Mouse (Mus musculus): Measurements from ENCODE around the gene Tpd52l1. TPM values are rescaled to one million over a fixed set of nuclear protein-coding genes. Genes with fewer than 3 reads are reported as not detected.

The Tpd52l1 gene
- 36.9 and 47.6 TPM in 2 replicates for polyA plus RNA-seq (2014; fragmentation: Nextera tagmentation; extraction: Ambion mirVana)

GRCm38 (mm10) chr10:31445291-31446124 is at the start of gene Tpd52l1:
TSS of gene Tpd52l1 (minus strand) at chr10:31445958.
- WGBS, result under 1% methylated on average over 59 of the region's 59 CpGs
- Histone ChIP-seq H3K27me3 (ENCODE audit: control insufficient read depth, insufficient read depth, low read length) (no peaks in the 10 kb centered on the region), H3K4me2 (ENCODE audit: low read depth, low read length) (peak within 1 kb of the TSS; percentile 70), H3K4me3 (ENCODE audit: low read depth, low read length) (peak within 1 kb of the TSS; percentile 48), H3K9me3 (ENCODE audit: control insufficient read depth, low read length) (no peaks in the 10 kb centered on the region), H3K9ac (replicated peaks; ENCODE audit: low read depth, low read length) (peak within 1 kb of the TSS; percentile 57), H3K36me3 (ENCODE audit: control insufficient read depth, insufficient read depth, low read length) (no peaks in the 10 kb centered on the region), H3K27ac (ENCODE audit: low read depth, low read length) (no peak within 1 kb of the TSS), H3K4me1 (ENCODE audit: control insufficient read depth, insufficient read depth, low read length) (no peaks in the 10 kb centered on the region)
- peak; percentile 100 for ATAC-seq (ENCODE audit: low read depth)

- Histone ChIP-seq H3K4me3 (ENCODE audit: low read depth, low read length) (no peak overlapping the region), H3K4me2 (ENCODE audit: low read depth, low read length) (no peak overlapping the region), H3K36me3 (ENCODE audit: control insufficient read depth, insufficient read depth, low read length) (no peaks in the 10 kb centered on the region), H3K27ac (ENCODE audit: low read depth, low read length) (no peak overlapping the region), H3K9me3 (ENCODE audit: control insufficient read depth, low read length) (0 out of 2 replicates have a peak, but pooled peaks cover 2% of the 10 kb centered on the region), H3K9ac (replicated peaks; ENCODE audit: low read depth, low read length) (no peak overlapping the region), H3K4me1 (ENCODE audit: control insufficient read depth, insufficient read depth, low read length) (no peaks in the 10 kb centered on the region), H3K27me3 (ENCODE audit: control insufficient read depth, insufficient read depth, low read length) (no peaks in the 10 kb centered on the region)
- no peak for ATAC-seq (ENCODE audit: low read depth)
- WGBS, result 76% methylated on average over 1 of the region's 1 CpGs
Observed at GRCm38 (mm10) chr10:31494296-31494695, 48.5 kb upstream of the Tpd52l1 start.

- H3K4me1 ChIP-seq (ENCODE audit: control insufficient read depth, insufficient read depth, low read length), result no peaks in the 10 kb centered on the region
- 80% methylated on average over 10 of the region's 10 CpGs for WGBS
- no peak overlapping the region for H3K27ac ChIP-seq (ENCODE audit: low read depth, low read length)
- no peak for ATAC-seq (ENCODE audit: low read depth)
- no peak overlapping the region for H3K4me3 ChIP-seq (ENCODE audit: low read depth, low read length)
- no peak overlapping the region for H3K9ac ChIP-seq (replicated peaks; ENCODE audit: low read depth, low read length)
- no peaks in the 10 kb centered on the region for H3K27me3 ChIP-seq (ENCODE audit: control insufficient read depth, insufficient read depth, low read length)
- no peak overlapping the region for H3K4me2 ChIP-seq (ENCODE audit: low read depth, low read length)
- H3K9me3 ChIP-seq (ENCODE audit: control insufficient read depth, low read length), result no peaks in the 10 kb centered on the region
- H3K36me3 ChIP-seq (ENCODE audit: control insufficient read depth, insufficient read depth, low read length), result no peaks in the 10 kb centered on the region
Observed at GRCm38 (mm10) chr10:31467043-31467898, 21.5 kb upstream of the Tpd52l1 start.

- Histone ChIP-seq H3K36me3 (ENCODE audit: control insufficient read depth, insufficient read depth, low read length) (no peaks in the 10 kb centered on the region), H3K9ac (replicated peaks; ENCODE audit: low read depth, low read length) (no peak overlapping the region), H3K4me1 (ENCODE audit: control insufficient read depth, insufficient read depth, low read length) (no peaks in the 10 kb centered on the region), H3K9me3 (ENCODE audit: control insufficient read depth, low read length) (no peaks in the 10 kb centered on the region), H3K4me3 (ENCODE audit: low read depth, low read length) (no peak overlapping the region), H3K27me3 (ENCODE audit: control insufficient read depth, insufficient read depth, low read length) (no peaks in the 10 kb centered on the region), H3K27ac (ENCODE audit: low read depth, low read length) (no peak overlapping the region), H3K4me2 (ENCODE audit: low read depth, low read length) (no peak overlapping the region)
- 87% methylated on average over 6 of the region's 6 CpGs for WGBS
- peak; percentile 49; the same call in 1 of the 2 replicates for ATAC-seq (ENCODE audit: low read depth)
Observed at GRCm38 (mm10) chr10:31465840-31466541, 20.2 kb upstream of the Tpd52l1 start.

GRCm38 (mm10) chr10:31465424-31465823 is 19.7 kb upstream of the Tpd52l1 start:
- Histone ChIP-seq H3K4me3 (ENCODE audit: low read depth, low read length) (no peak overlapping the region), H3K4me1 (ENCODE audit: control insufficient read depth, insufficient read depth, low read length) (no peaks in the 10 kb centered on the region), H3K27ac (ENCODE audit: low read depth, low read length) (no peak overlapping the region), H3K36me3 (ENCODE audit: control insufficient read depth, insufficient read depth, low read length) (no peaks in the 10 kb centered on the region), H3K27me3 (ENCODE audit: control insufficient read depth, insufficient read depth, low read length) (no peaks in the 10 kb centered on the region), H3K9ac (replicated peaks; ENCODE audit: low read depth, low read length) (no peak overlapping the region), H3K4me2 (ENCODE audit: low read depth, low read length) (no peak overlapping the region), H3K9me3 (ENCODE audit: control insufficient read depth, low read length) (no peaks in the 10 kb centered on the region)
- 80% methylated on average over 4 of the region's 4 CpGs for WGBS
- no peak for ATAC-seq (ENCODE audit: low read depth)

- Histone ChIP-seq H3K9me3 (ENCODE audit: control insufficient read depth, low read length) (no peaks in the 10 kb centered on the region), H3K36me3 (ENCODE audit: control insufficient read depth, insufficient read depth, low read length) (no peaks in the 10 kb centered on the region), H3K4me2 (ENCODE audit: low read depth, low read length) (no peak overlapping the region), H3K4me3 (ENCODE audit: low read depth, low read length) (no peak overlapping the region), H3K9ac (replicated peaks; ENCODE audit: low read depth, low read length) (no peak overlapping the region), H3K27ac (ENCODE audit: low read depth, low read length) (no peak overlapping the region), H3K27me3 (ENCODE audit: control insufficient read depth, insufficient read depth, low read length) (no peaks in the 10 kb centered on the region), H3K4me1 (ENCODE audit: control insufficient read depth, insufficient read depth, low read length) (no peaks in the 10 kb centered on the region)
- ATAC-seq (ENCODE audit: low read depth), result no peak
- 96% methylated on average over 2 of the region's 2 CpGs for WGBS
Observed at GRCm38 (mm10) chr10:31463044-31463443, 17.3 kb upstream of the Tpd52l1 start.

- Histone ChIP-seq H3K4me1 (ENCODE audit: control insufficient read depth, insufficient read depth, low read length) (no peaks in the 10 kb centered on the region), H3K9ac (replicated peaks; ENCODE audit: low read depth, low read length) (no peak overlapping the region), H3K27me3 (ENCODE audit: control insufficient read depth, insufficient read depth, low read length) (no peaks in the 10 kb centered on the region), H3K36me3 (ENCODE audit: control insufficient read depth, insufficient read depth, low read length) (no peaks in the 10 kb centered on the region), H3K4me3 (ENCODE audit: low read depth, low read length) (no peak overlapping the region), H3K4me2 (ENCODE audit: low read depth, low read length) (no peak overlapping the region), H3K9me3 (ENCODE audit: control insufficient read depth, low read length) (no peaks in the 10 kb centered on the region), H3K27ac (ENCODE audit: low read depth, low read length) (no peak overlapping the region)
- no peak for ATAC-seq (ENCODE audit: low read depth)
- 58% methylated on average over 1 of the region's 1 CpGs for WGBS
Observed at GRCm38 (mm10) chr10:31456806-31457205, 11.0 kb upstream of the Tpd52l1 start.

- WGBS, result 78% methylated on average over 1 of the region's 1 CpGs
- no peaks in the 10 kb centered on the region for H3K9me3 ChIP-seq (ENCODE audit: control insufficient read depth, low read length)
Observed at GRCm38 (mm10) chr10:31447083-31447482, 1.3 kb upstream of the Tpd52l1 start.

More at GRCm38 (mm10) chr10:31447083-31447482, 1.3 kb upstream of the Tpd52l1 start:
- no peak overlapping the region for H3K4me2 ChIP-seq (ENCODE audit: low read depth, low read length)
- no peak overlapping the region for H3K27ac ChIP-seq (ENCODE audit: low read depth, low read length)
- H3K9ac ChIP-seq (replicated peaks; ENCODE audit: low read depth, low read length), result no peak overlapping the region
- no peak for ATAC-seq (ENCODE audit: low read depth)
- H3K27me3 ChIP-seq (ENCODE audit: control insufficient read depth, insufficient read depth, low read length), result no peaks in the 10 kb centered on the region
- H3K4me1 ChIP-seq (ENCODE audit: control insufficient read depth, insufficient read depth, low read length), result no peaks in the 10 kb centered on the region
- no peaks in the 10 kb centered on the region for H3K36me3 ChIP-seq (ENCODE audit: control insufficient read depth, insufficient read depth, low read length)
- no peak overlapping the region for H3K4me3 ChIP-seq (ENCODE audit: low read depth, low read length)
